Mouse (Mus musculus): Measurements from ENCODE around the gene Orai2. TPM values are rescaled to one million over a fixed set of nuclear protein-coding genes. Genes with fewer than 3 reads are reported as not detected.

Gene Orai2
- total and polyA plus RNA-seq, 3 experiments = 33.6 to 35.7 TPM; not detected in 1

DNA sequence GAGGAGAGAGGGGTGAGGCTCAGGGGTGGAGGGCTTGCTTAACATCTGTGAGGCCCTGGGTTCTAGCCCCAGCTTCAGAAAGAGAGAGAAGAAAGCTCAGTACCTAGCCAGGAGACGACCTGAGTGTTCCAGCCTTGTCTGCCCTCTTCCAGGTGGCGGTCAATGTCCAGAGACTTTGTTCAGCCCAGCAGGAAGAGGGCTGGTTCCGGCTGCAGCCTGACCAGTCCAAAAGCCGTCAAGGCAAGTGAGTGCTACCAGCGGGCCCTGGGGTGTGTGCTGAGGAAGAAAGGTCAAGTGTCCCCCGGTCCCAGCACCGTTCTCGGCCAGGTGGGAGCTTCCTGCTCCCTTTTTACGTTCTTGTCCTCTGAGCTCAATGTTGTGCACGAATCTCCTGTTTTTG is 72.0 kb downstream of the Orai2 start:
- no peak for DNase-seq (ENCODE audit: low read depth, low spot score)
- Histone ChIP-seq H3K27me3 (ENCODE audit: control insufficient read depth in 1 of 2, insufficient read depth in 2 of 2, low read length in 2 of 2) (no peaks in the 10 kb centered on the region), H3K9ac (ENCODE audit: control insufficient read depth, low read depth, low read length, poor library complexity, severe bottlenecking) (no peak overlapping the region), H3K4me1 (ENCODE audit: control insufficient read depth in 1 of 2, insufficient read depth in 2 of 2, low read length in 2 of 2) (peaks cover 0 to 11% of the 10 kb centered on the region in 2 experiments; a peak in 1 of 4 replicates), H3K79me2 (ENCODE audit: control insufficient read depth, insufficient read depth, low read length, poor library complexity) (no peaks in the 10 kb centered on the region), H3K27ac (ENCODE audit: control insufficient read depth, low read depth, low read length) (no peak overlapping the region), H3K4me3 (ENCODE audit: control insufficient read depth in 1 of 2, insufficient read depth in 1 of 2, low read depth in 2 of 2, low read length in 2 of 2) (no peak overlapping the region), H3K9me3 (replicated peaks; ENCODE audit: insufficient read depth, low read length) (no peaks in the 10 kb centered on the region), H3K36me3 (ENCODE audit: control insufficient read depth in 1 of 2, insufficient read depth in 2 of 2, low read length in 2 of 2) (peaks cover 0 to 3% of the 10 kb centered on the region in 2 experiments; a peak in 1 of 4 replicates)
- TF ChIP-seq MYC (IDR thresholded peaks at IDR 0.05; ENCODE audit: low read depth, low read length) (no peak), ZNF384 (IDR thresholded peaks at IDR 0.05; ENCODE audit: low read depth, low read length) (no peak), HCFC1 (IDR thresholded peaks at IDR 0.05; ENCODE audit: low read depth, low read length) (no peak), UBTF (IDR thresholded peaks at IDR 0.05; ENCODE audit: borderline replicate concordance, insufficient read depth, low read depth, low read length) (no peak), RCOR1 (IDR thresholded peaks at IDR 0.05; ENCODE audit: low read depth, low read length) (no peak), CHD2 (IDR thresholded peaks at IDR 0.05; ENCODE audit: low read length) (no peak), RAD21 (IDR thresholded peaks at IDR 0.05; ENCODE audit: low read depth, low read length) (no peak), CTCF (IDR thresholded peaks at IDR 0.05 in 2 of 3, conservative IDR thresholded peaks at IDR 0.05 in 1 of 3; ENCODE audit: control insufficient read depth in 1 of 3, insufficient read depth in 1 of 3, low read depth in 2 of 3, low read length in 3 of 3, poor library complexity in 1 of 3, severe bottlenecking in 1 of 3) (no peak), BHLHE40 (IDR thresholded peaks at IDR 0.05; ENCODE audit: borderline replicate concordance, low read depth, low read length) (no peak), TBP (IDR thresholded peaks at IDR 0.05; ENCODE audit: low read depth, low read length) (no peak), GATA1 (IDR thresholded peaks at IDR 0.05; ENCODE audit: low read depth, low read length) (no peak)

Other genes starting within 250 kb of the Orai2 start
- gene Ywhag, start 236.1 kb downstream of the Orai2 start, total RNA-seq (2012; rRNA removed) = 109 and 116 TPM in 2 replicates
- gene Ywhag, start 236.1 kb downstream of the Orai2 start, polyA plus RNA-seq (2012; ENCODE audit: insufficient read depth in 1 of 2, insufficient read length in 2 of 2, low read depth in 1 of 2, low replicate concordance in 2 of 2, missing spikeins in 1 of 2) = 100 to 1,000 TPM; 268 to 295 TPM
- 0.95 and 1.1 TPM in 2 replicates for gene Ssc4d, start 196.2 kb downstream of the Orai2 start, total RNA-seq (2012; rRNA removed)
- gene Ssc4d, start 196.2 kb downstream of the Orai2 start, polyA plus RNA-seq (2012; ENCODE audit: insufficient read depth in 1 of 2, insufficient read length in 2 of 2, low read depth in 1 of 2, low replicate concordance in 2 of 2, missing spikeins in 1 of 2) = 1 to 10 TPM in 1 of 2 experiments, not detected in 1; 2.1 TPM
- not detected in 2 replicates for gene Zp3, start 190.6 kb downstream of the Orai2 start, total RNA-seq (2012; rRNA removed)
- gene Zp3, start 190.6 kb downstream of the Orai2 start, polyA plus RNA-seq (2012; ENCODE audit: insufficient read depth in 1 of 2, insufficient read length in 2 of 2, low read depth in 1 of 2, low replicate concordance in 2 of 2, missing spikeins in 1 of 2) = not detected
- gene Dtx2, start 175.9 kb downstream of the Orai2 start, total RNA-seq (2012; rRNA removed) = 11.4 and 11.9 TPM in 2 replicates
- 10 to 100 TPM in 1 of 2 experiments, not detected in 1; 17.2 TPM for gene Dtx2, start 175.9 kb downstream of the Orai2 start, polyA plus RNA-seq (2012; ENCODE audit: insufficient read depth in 1 of 2, insufficient read length in 2 of 2, low read depth in 1 of 2, low replicate concordance in 2 of 2, missing spikeins in 1 of 2)
- not detected in 2 replicates for gene Upk3b, start 132.2 kb downstream of the Orai2 start, total RNA-seq (2012; rRNA removed)
- gene Upk3b, start 132.2 kb downstream of the Orai2 start, polyA plus RNA-seq (2012; ENCODE audit: insufficient read depth in 1 of 2, insufficient read length in 2 of 2, low read depth in 1 of 2, low replicate concordance in 2 of 2, missing spikeins in 1 of 2) = not detected
- gene Upk3bl, start 116.2 kb downstream of the Orai2 start, total RNA-seq (2012; rRNA removed) = not detected in 2 replicates
- gene Upk3bl, start 116.2 kb downstream of the Orai2 start, polyA plus RNA-seq (2012; ENCODE audit: insufficient read depth in 1 of 2, insufficient read length in 2 of 2, low read depth in 1 of 2, low replicate concordance in 2 of 2, missing spikeins in 1 of 2) = not detected
- 1.4 and 1.6 TPM in 2 replicates for gene Rasa4, start 86.8 kb downstream of the Orai2 start, total RNA-seq (2012; rRNA removed)
- 1 to 10 TPM in 1 of 2 experiments, not detected in 1; 2.5 TPM for gene Rasa4, start 86.8 kb downstream of the Orai2 start, polyA plus RNA-seq (2012; ENCODE audit: insufficient read depth in 1 of 2, insufficient read length in 2 of 2, low read depth in 1 of 2, low replicate concordance in 2 of 2, missing spikeins in 1 of 2)
- gene Polr2j, start 54.1 kb downstream of the Orai2 start, total RNA-seq (2012; rRNA removed) = 316 and 318 TPM in 2 replicates
- 100 to 1,000 TPM in 1 of 2 experiments, not detected in 1; 269 TPM for gene Polr2j, start 54.1 kb downstream of the Orai2 start, polyA plus RNA-seq (2012; ENCODE audit: insufficient read depth in 1 of 2, insufficient read length in 2 of 2, low read depth in 1 of 2, low replicate concordance in 2 of 2, missing spikeins in 1 of 2)
- 98.2 and 103 TPM in 2 replicates for gene Lrwd1, start 34.6 kb downstream of the Orai2 start, total RNA-seq (2012; rRNA removed)
- 100 to 1,000 TPM in 1 of 2 experiments, not detected in 1; 133 TPM for gene Lrwd1, start 34.6 kb downstream of the Orai2 start, polyA plus RNA-seq (2012; ENCODE audit: insufficient read depth in 1 of 2, insufficient read length in 2 of 2, low read depth in 1 of 2, low replicate concordance in 2 of 2, missing spikeins in 1 of 2)
- 17.1 and 23.2 TPM in 2 replicates for gene Alkbh4, start 34.6 kb downstream of the Orai2 start, total RNA-seq (2012; rRNA removed)
- gene Alkbh4, start 34.6 kb downstream of the Orai2 start, polyA plus RNA-seq (2012; ENCODE audit: insufficient read depth in 1 of 2, insufficient read length in 2 of 2, low read depth in 1 of 2, low replicate concordance in 2 of 2, missing spikeins in 1 of 2) = 10 to 100 TPM in 1 of 2 experiments, not detected in 1; 24.2 TPM
- 55.1 and 55.6 TPM in 2 replicates for gene Prkrip1, start 28.2 kb upstream of the Orai2 start, total RNA-seq (2012; rRNA removed)
- gene Prkrip1, start 28.2 kb upstream of the Orai2 start, polyA plus RNA-seq (2012; ENCODE audit: insufficient read depth in 1 of 2, insufficient read length in 2 of 2, low read depth in 1 of 2, low replicate concordance in 2 of 2, missing spikeins in 1 of 2) = 10 to 100 TPM in 1 of 2 experiments, not detected in 1; 84.1 TPM
- gene Sh2b2, start 75.8 kb upstream of the Orai2 start, total RNA-seq (2012; rRNA removed) = not detected in 2 replicates
- under 1 TPM in 1 of 2 experiments, not detected in 1; 0.07 TPM for gene Sh2b2, start 75.8 kb upstream of the Orai2 start, polyA plus RNA-seq (2012; ENCODE audit: insufficient read depth in 1 of 2, insufficient read length in 2 of 2, low read depth in 1 of 2, low replicate concordance in 2 of 2, missing spikeins in 1 of 2)

Measured in MEL (cell line).